Mouse (Mus musculus): Measurements from ENCODE around the gene Hist1h2bh. TPM values are rescaled to one million over a fixed set of nuclear protein-coding genes. Genes with fewer than 3 reads are reported as not detected.
"Not testable (repeated sequence)": the region's sequence is repeated elsewhere in the genome, so short reads cannot be mapped to it uniquely, and the experiment has no call there.

Hist1h2bh gene
- polyA plus RNA-seq, 1 experiment = 37.8 TPM

DNA sequence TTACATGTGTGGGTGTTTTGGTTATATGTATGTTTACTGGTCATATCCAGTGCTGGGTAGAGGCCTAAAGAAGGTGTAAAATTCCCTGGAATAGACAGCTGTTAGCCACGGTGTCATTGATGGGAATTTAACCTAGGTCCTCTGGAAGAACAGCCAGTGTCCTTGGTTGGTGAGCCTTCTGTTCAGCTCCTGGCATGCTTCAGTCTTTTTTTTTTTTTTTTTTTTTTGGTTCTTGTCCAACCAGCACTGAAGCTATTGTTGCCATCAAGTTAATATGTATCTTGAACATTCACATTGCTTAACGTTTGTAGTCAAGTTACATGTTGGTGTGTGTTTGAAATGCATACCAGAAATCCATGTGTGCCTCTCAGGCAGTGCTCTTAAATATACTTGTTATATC is 21.3 kb upstream of the Hist1h2bh start:
- no peak overlapping the region for H3K27ac ChIP-seq (ENCODE audit: control insufficient read depth, insufficient read depth, low read length)
- H3K36me3 ChIP-seq (ENCODE audit: control insufficient read depth, insufficient read depth, low read length) = no peaks in the 10 kb centered on the region
- WGBS = 93% methylated on average over 2 of the region's 2 CpGs
- no peak overlapping the region for H3K4me3 ChIP-seq (ENCODE audit: control insufficient read depth, insufficient read depth, low read length)
- no peaks in the 10 kb centered on the region for H3K27me3 ChIP-seq (ENCODE audit: control insufficient read depth, insufficient read depth, low read length)
- TF ChIP-seq CTCF (IDR thresholded peaks at IDR 0.05; ENCODE audit: borderline replicate concordance, control insufficient read depth, extremely low read depth, insufficient read depth, low read length, poor library complexity) (no peak), POLR2A (IDR thresholded peaks at IDR 0.05; ENCODE audit: control insufficient read depth, extremely low read depth, insufficient read depth, low read length, poor library complexity) (no peak)
- DNase-seq = no peak
- H3K4me1 ChIP-seq (replicated peaks; ENCODE audit: control insufficient read depth, insufficient read depth, low read length) = no peaks in the 10 kb centered on the region

DNA sequence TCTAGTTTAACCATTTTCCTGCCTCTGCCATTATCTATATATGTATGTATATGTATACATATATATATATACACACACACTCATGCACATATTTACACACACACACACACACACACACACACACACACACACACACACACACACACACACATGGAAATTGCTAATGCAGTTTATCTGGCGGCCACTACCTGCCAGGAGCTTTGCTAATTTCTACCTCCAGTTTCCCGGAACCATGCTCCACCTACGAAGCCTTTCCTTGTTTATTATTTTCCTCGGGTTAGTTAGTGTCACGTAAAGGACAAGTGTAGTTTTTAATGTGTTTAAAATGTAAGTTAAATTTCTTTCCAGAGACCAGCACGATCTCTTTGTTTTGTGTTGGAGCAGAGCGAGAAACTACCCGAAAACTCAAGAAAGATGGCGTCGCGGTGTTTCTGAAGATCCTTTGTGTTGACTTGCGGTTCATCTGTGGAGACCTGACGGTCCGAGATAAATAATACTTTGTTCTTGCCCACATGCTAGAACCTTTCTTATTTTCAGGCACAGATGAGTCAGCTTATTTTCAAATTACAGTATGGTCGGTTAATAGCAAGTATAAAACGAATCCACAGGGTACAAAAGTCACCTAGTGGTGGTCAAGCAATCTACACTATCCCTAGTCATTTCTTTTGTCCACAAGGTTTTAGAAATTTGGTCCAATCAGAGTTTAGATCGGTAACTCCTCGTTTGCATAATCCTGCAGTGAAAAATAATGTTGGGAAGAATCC is 19.7 kb upstream of the Hist1h2bh start:
- Histone ChIP-seq H3K27me3 (ENCODE audit: control insufficient read depth, insufficient read depth, low read length) (no peaks in the 10 kb centered on the region), H3K4me1 (replicated peaks; ENCODE audit: control insufficient read depth, insufficient read depth, low read length) (no peaks in the 10 kb centered on the region), H3K4me3 (ENCODE audit: control insufficient read depth, insufficient read depth, low read length) (no peak overlapping the region), H3K36me3 (ENCODE audit: control insufficient read depth, insufficient read depth, low read length) (no peaks in the 10 kb centered on the region), H3K27ac (ENCODE audit: control insufficient read depth, insufficient read depth, low read length) (peak overlapping the region; percentile 79)
- TF ChIP-seq POLR2A (IDR thresholded peaks at IDR 0.05; ENCODE audit: control insufficient read depth, extremely low read depth, insufficient read depth, low read length, poor library complexity) = no peak
- no peak for TF ChIP-seq CTCF (IDR thresholded peaks at IDR 0.05; ENCODE audit: borderline replicate concordance, control insufficient read depth, extremely low read depth, insufficient read depth, low read length, poor library complexity)
- no peak for DNase-seq
- WGBS = 3% methylated on average over 18 of the region's 18 CpGs

DNA sequence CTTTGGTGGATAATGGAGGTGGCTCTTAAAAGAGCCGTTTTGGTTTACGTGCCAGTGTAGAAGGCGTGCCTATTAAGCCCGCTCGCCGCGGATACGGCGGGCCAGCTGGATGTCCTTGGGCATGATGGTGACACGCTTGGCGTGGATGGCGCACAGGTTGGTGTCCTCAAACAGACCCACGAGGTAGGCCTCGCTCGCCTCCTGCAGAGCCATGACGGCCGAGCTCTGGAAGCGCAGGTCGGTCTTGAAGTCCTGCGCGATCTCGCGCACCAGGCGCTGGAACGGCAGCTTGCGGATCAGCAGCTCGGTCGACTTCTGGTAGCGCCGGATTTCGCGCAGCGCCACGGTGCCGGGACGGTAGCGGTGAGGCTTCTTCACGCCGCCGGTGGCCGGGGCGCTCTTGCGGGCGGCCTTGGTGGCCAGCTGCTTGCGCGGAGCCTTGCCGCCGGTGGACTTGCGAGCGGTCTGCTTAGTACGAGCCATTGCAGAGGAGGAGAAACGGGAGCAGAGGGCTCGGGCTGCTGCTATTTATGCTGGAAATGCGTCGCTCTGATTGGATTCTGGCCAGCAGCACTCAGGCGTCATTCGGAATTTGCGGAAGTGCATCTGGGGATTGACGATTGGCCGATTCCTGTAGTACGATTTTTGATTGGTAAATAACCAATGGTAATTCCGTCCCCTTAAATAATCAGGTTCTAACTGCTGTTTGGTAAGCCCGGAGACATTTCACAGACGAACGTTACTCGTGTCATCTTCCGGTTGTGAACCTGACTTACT is 18.9 kb upstream of the Hist1h2bh start, which contains the start of gene Hist1h3e:
Hist1h3e (minus strand) TSS at position 487 of the 777 bp plus-strand sequence.
- Histone ChIP-seq H3K27ac (ENCODE audit: control insufficient read depth, insufficient read depth, low read length) (peak within 1 kb of the TSS; percentile 79), H3K4me3 (ENCODE audit: control insufficient read depth, insufficient read depth, low read length) (peak within 1 kb of the TSS; percentile 52)
- DNase-seq = peak; percentile 88
- H3K27me3 ChIP-seq (ENCODE audit: control insufficient read depth, insufficient read depth, low read length); H3K36me3 ChIP-seq (ENCODE audit: control insufficient read depth, insufficient read depth, low read length); H3K4me1 ChIP-seq (replicated peaks; ENCODE audit: control insufficient read depth, insufficient read depth, low read length): not testable (repeated sequence)
- peak; percentile 91 for TF ChIP-seq POLR2A (IDR thresholded peaks at IDR 0.05; ENCODE audit: control insufficient read depth, extremely low read depth, insufficient read depth, low read length, poor library complexity)
- under 1% methylated on average over 62 of the region's 67 CpGs for WGBS

DNA sequence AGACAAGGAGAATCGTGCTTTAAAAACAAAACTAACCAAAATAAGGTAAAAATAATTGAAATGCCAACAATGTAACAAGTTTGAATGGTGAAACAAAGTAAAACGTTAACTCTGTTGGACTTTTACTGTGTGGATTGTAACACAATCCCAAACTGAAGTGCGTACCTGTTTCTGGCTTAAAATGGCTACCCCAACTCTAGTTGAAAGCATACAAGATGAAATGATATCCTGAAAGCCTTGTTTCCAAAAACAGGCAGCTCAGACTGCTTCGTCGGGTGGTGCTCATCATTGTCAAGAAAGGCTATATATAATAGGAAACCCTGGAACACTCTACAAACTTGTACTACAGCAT is 18.3 kb upstream of the Hist1h2bh start:
- H3K4me1 ChIP-seq (replicated peaks; ENCODE audit: control insufficient read depth, insufficient read depth, low read length) = not testable (repeated sequence)
- 0% methylated on average over 2 of the region's 5 CpGs for WGBS

DNA sequence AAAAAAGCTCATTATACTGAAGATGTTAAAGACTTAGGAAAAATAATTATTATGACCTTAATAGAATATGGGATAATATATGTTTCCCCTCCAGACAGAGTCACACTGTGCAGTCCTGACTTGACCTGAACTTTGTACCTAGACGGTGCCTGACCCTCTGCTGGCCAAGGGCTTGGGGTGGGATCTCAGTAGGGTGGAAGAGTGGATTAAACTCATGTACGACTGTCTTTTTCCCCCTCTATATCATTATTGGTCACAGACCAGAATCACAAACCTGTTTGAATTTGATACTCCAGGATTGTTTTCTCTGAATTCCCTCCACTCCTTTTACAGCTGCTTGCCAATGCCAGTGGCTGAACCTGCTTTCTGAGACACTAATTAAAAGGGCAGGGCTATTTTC is 17.5 kb upstream of the Hist1h2bh start:
- not testable (repeated sequence) for H3K36me3 ChIP-seq (ENCODE audit: control insufficient read depth, insufficient read depth, low read length); H3K27ac ChIP-seq (ENCODE audit: control insufficient read depth, insufficient read depth, low read length); H3K4me1 ChIP-seq (replicated peaks; ENCODE audit: control insufficient read depth, insufficient read depth, low read length); H3K27me3 ChIP-seq (ENCODE audit: control insufficient read depth, insufficient read depth, low read length); H3K4me3 ChIP-seq (ENCODE audit: control insufficient read depth, insufficient read depth, low read length); DNase-seq
- 65% methylated on average over 2 of the region's 2 CpGs for WGBS

More for the DNA sequence above, 18.3 kb upstream of the Hist1h2bh start:
- H3K27me3 ChIP-seq (ENCODE audit: control insufficient read depth, insufficient read depth, low read length); DNase-seq; H3K36me3 ChIP-seq (ENCODE audit: control insufficient read depth, insufficient read depth, low read length): not testable (repeated sequence)
- peak overlapping the region; percentile 50; the same call in 1 of the 2 replicates for H3K27ac ChIP-seq (ENCODE audit: control insufficient read depth, insufficient read depth, low read length)
- H3K4me3 ChIP-seq (ENCODE audit: control insufficient read depth, insufficient read depth, low read length) = 0 out of 2 replicates have a peak overlapping the region, but pooled peaks have one; percentile 52

DNA sequence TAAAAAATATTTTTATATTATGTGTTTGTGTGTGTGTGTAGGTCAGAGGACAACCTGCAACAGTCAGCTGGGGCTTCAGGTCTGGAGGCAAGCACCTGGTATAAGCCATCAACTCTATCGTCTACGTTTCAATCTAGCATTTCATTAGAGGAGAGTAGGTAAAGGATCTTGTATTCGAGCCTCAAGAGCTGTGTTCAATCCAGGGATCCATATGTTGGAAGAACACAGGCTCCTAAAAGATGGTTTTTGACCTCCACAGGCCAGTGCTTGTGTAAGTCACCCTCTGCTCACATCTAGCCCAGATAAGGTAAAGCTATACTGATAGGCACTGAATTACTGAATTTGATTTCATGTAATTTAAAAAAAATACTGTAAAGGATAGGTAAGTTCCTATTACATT is 13.7 kb upstream of the Hist1h2bh start:
- H3K36me3 ChIP-seq (ENCODE audit: control insufficient read depth, insufficient read depth, low read length) = no peaks in the 10 kb centered on the region
- no peaks in the 10 kb centered on the region for H3K27me3 ChIP-seq (ENCODE audit: control insufficient read depth, insufficient read depth, low read length)
- no peaks in the 10 kb centered on the region for H3K4me1 ChIP-seq (replicated peaks; ENCODE audit: control insufficient read depth, insufficient read depth, low read length)
- no peak overlapping the region for H3K27ac ChIP-seq (ENCODE audit: control insufficient read depth, insufficient read depth, low read length)
- no peak for DNase-seq
- TF ChIP-seq CTCF (IDR thresholded peaks at IDR 0.05; ENCODE audit: borderline replicate concordance, control insufficient read depth, extremely low read depth, insufficient read depth, low read length, poor library complexity) (no peak), POLR2A (IDR thresholded peaks at IDR 0.05; ENCODE audit: control insufficient read depth, extremely low read depth, insufficient read depth, low read length, poor library complexity) (no peak)
- 81% methylated on average over 3 of the region's 3 CpGs for WGBS
- H3K4me3 ChIP-seq (ENCODE audit: control insufficient read depth, insufficient read depth, low read length) = no peak overlapping the region

Data from thymus, adult 2 months (tissue).